Mouse (Mus musculus) Patski (cell line): ENCODE results near the gene Timp3. TPM values are rescaled to one million over a fixed set of nuclear protein-coding genes. Genes with fewer than 3 reads are reported as not detected.

Experiments
- ATAC-seq: fragments of 100-300 bp; one replicate; pipeline ENCODE4 v1.8.0; 2021
- CTCF ChIA-PET: fragments of 350-600 bp; sonication (Branson Sonifier 250); formaldehyde crosslinking; loops from one replicate; lab custom pipeline; 2022; ENCODE audit warnings: inconsistent platforms; lab: Charles Lee
- POLR2A ChIA-PET: fragments of 350-600 bp; sonication (Branson Sonifier 250); formaldehyde crosslinking; loops from one replicate; lab custom pipeline; 2022; ENCODE audit warnings: antibody characterized with exemption, inconsistent platforms; lab: Charles Lee
- DNase-seq: peaks from one replicate; pipeline ENCODE4 v3.0.0-alpha.2; 2011; ENCODE audit warnings: low read depth, low spot score
- H3K27me3 ChIP-seq: fragments of 371-371 bp; one replicate; pipeline ENCODE4 v1.5.1; 2021
- CTCF ChIP-seq: fragments of 100-300 bp; IDR thresholded peaks from one replicate; pipeline ENCODE4 v1.5.1; 2021
- in situ Hi-C: fragments of 300-500 bp; cut with MboI; formaldehyde crosslinking; loops from 3 replicates; pipeline ENCODE4 v1.11.1; 2018; ENCODE audit warnings: low pct_unique_long_range_greater_than_20kb, mixed read lengths
- polyA plus RNA-seq: library from polyadenylated mRNA; unstranded; gene quantifications from one replicate; pipeline ENCODE4 v1.2.3, GENCODE M21; 2021

The Timp3 gene
- polyA plus RNA-seq, 1 experiment from 2014 or later, result 554 TPM

- ATAC-seq (no peak), DNase-seq (no peak)
- POLR2A ChIA-PET, result no interaction called here
- TF ChIP-seq CTCF, result no peak
- in situ Hi-C loops, result no loop called here
- H3K27me3 ChIP-seq, result no peaks in the 10 kb centered on the region
- CTCF ChIA-PET, result interaction anchor here (2.0 kb wide), 1 partner anchor 8 kb away, joined by 8 read pairs; no protein-coding TSS in a partner anchor
Measured at GRCm38 (mm10) chr10:86320204-86320603, 20.0 kb downstream of the Timp3 start.

- DNase-seq, result no peak
- in situ Hi-C loops, result no loop called here
Measured at GRCm38 (mm10) chr10:86321194-86321593, 21.0 kb downstream of the Timp3 start.

GRCm38 (mm10) chr10:86322006-86322405 lies 21.8 kb downstream of the Timp3 start:
- ATAC-seq (no peak), DNase-seq (no peak)
- H3K27me3 ChIP-seq, result no peaks in the 10 kb centered on the region
- POLR2A ChIA-PET, result interaction anchor here (1.0 to 1.2 kb wide), 2 partner anchors 12 to 19 kb away, joined by 3 read pairs; no protein-coding TSS in a partner anchor
- no peak for TF ChIP-seq CTCF
- in situ Hi-C loops, result no loop called here
- CTCF ChIA-PET, result interaction anchor here (0.9 to 1.4 kb wide), 3 partner anchors 9 to 23 kb away, joined by 3 to 4 read pairs (median 3); no protein-coding TSS in a partner anchor

More at GRCm38 (mm10) chr10:86321194-86321593, 21.0 kb downstream of the Timp3 start:
- no peak for TF ChIP-seq CTCF
- ChIA-PET CTCF (interaction anchor here (0.9 to 1.4 kb wide), 3 partner anchors 8 to 23 kb away, joined by 3 to 4 read pairs (median 3); no protein-coding TSS in a partner anchor), POLR2A (interaction anchor here (0.9 to 1.0 kb wide), 2 partner anchors 19 to 20 kb away, joined by 3 read pairs; no protein-coding TSS in a partner anchor)
- ATAC-seq, result no peak
- H3K27me3 ChIP-seq, result no peaks in the 10 kb centered on the region

- TF ChIP-seq CTCF, result no peak
- in situ Hi-C loops, result no loop called here
- DNase-seq, result no peak
- CTCF ChIA-PET, result interaction anchor here (1.8 kb wide), 1 partner anchor 9 kb away, joined by 5 read pairs; no protein-coding TSS in a partner anchor
- H3K27me3 ChIP-seq, result no peaks in the 10 kb centered on the region
- POLR2A ChIA-PET, result interaction anchor here (0.6 kb wide), 1 partner anchor 21 kb away, joined by 3 read pairs; no protein-coding TSS in a partner anchor
- no peak for ATAC-seq
Measured at GRCm38 (mm10) chr10:86323275-86323994, 23.3 kb downstream of the Timp3 start.

GRCm38 (mm10) chr10:86325272-86325671 lies 25.1 kb downstream of the Timp3 start:
- ATAC-seq (no peak), DNase-seq (no peak)
- POLR2A ChIA-PET, result interaction anchor here (0.8 kb wide), 1 partner anchor 10 kb away, joined by 5 read pairs; no protein-coding TSS in a partner anchor
- CTCF ChIA-PET, result interaction anchor here (1.0 to 1.9 kb wide), 6 partner anchors 10 to 23 kb away, joined by 3 to 5 read pairs (median 4); no protein-coding TSS in a partner anchor
- no peak for TF ChIP-seq CTCF
- in situ Hi-C loops, result no loop called here
- no peaks in the 10 kb centered on the region for H3K27me3 ChIP-seq

GRCm38 (mm10) chr10:86328143-86328542 lies 28.0 kb downstream of the Timp3 start:
- no peaks in the 10 kb centered on the region for H3K27me3 ChIP-seq
- ATAC-seq, result no peak
- POLR2A ChIA-PET, result interaction anchor here (0.7 kb wide), 1 partner anchor 194 kb away, joined by 3 read pairs; no protein-coding TSS in a partner anchor
- no peak for TF ChIP-seq CTCF
- CTCF ChIA-PET, result interaction anchor here (1.0 to 2.5 kb wide), 6 partner anchors 9 to 306 kb away, joined by 3 to 9 read pairs (median 4); partner anchors contain the start of gene Fbxo7
- no peak for DNase-seq
- in situ Hi-C loops, result no loop called here

- in situ Hi-C loops, result no loop called here
- ATAC-seq, result no peak
- ChIA-PET CTCF (interaction anchor here (1.1 to 2.5 kb wide), 5 partner anchors 9 to 26 kb away, joined by 3 to 9 read pairs (median 4); no protein-coding TSS in a partner anchor), POLR2A (interaction anchor here (0.7 kb wide), 1 partner anchor 194 kb away, joined by 3 read pairs; no protein-coding TSS in a partner anchor)
- H3K27me3 ChIP-seq, result no peaks in the 10 kb centered on the region
- DNase-seq, result no peak
- TF ChIP-seq CTCF, result peak; percentile 42
Measured at GRCm38 (mm10) chr10:86328691-86329090, 28.5 kb downstream of the Timp3 start.

GRCm38 (mm10) chr10:86329241-86329882 lies 29.2 kb downstream of the Timp3 start:
- ChIA-PET POLR2A (no interaction called here), CTCF (interaction anchor here (0.6 to 2.5 kb wide), 6 partner anchors 10 to 402 kb away, joined by 3 to 9 read pairs (median 4); no protein-coding TSS in a partner anchor)
- H3K27me3 ChIP-seq, result no peaks in the 10 kb centered on the region
- no peak for TF ChIP-seq CTCF
- DNase-seq, result no peak
- in situ Hi-C loops, result no loop called here
- no peak for ATAC-seq

GRCm38 (mm10) chr10:86330993-86331680 lies 31.0 kb downstream of the Timp3 start:
- no peak for TF ChIP-seq CTCF
- POLR2A ChIA-PET, result no interaction called here
- no peaks in the 10 kb centered on the region for H3K27me3 ChIP-seq
- in situ Hi-C loops, result no loop called here
- no peak for ATAC-seq
- CTCF ChIA-PET, result interaction anchor here (1.8 kb wide), 1 partner anchor 9 kb away, joined by 4 read pairs; no protein-coding TSS in a partner anchor
- no peak for DNase-seq
